Mouse (Mus musculus) urinary bladder, adult 18-20 months (tissue): ENCODE results near the gene Ephx3.

ENCODE experiments used
- DNase-seq, 2 experiments: peaks; one replicate each; pipeline ENCODE4 v3.0.0; 2022; ENCODE audit warnings: low spot score in 2 of 2, mixed read lengths in 2 of 2

Gene Ephx3

GRCm38 (mm10) chr17:32173166-32173565 lies 16.2 kb downstream of the Ephx3 start:
- no peak for DNase-seq

- DNase-seq = no peak
Observed at GRCm38 (mm10) chr17:32172485-32172884, 16.9 kb downstream of the Ephx3 start.

- peak in 1 of 2 experiments; percentile 42 for DNase-seq
Observed at GRCm38 (mm10) chr17:32169518-32170225, 19.7 kb downstream of the Ephx3 start.

- peak in 1 of 2 experiments; percentile 57 for DNase-seq
Observed at GRCm38 (mm10) chr17:32166687-32167086, 22.7 kb downstream of the Ephx3 start, which contains the start of gene Notch3. Notch3 (minus strand) TSS chr17:32166852.

GRCm38 (mm10) chr17:32165803-32166595 lies 23.4 kb downstream of the Ephx3 start:
- DNase-seq = no peak

GRCm38 (mm10) chr17:32165266-32165802 lies 24.0 kb downstream of the Ephx3 start:
- DNase-seq = peak in 1 of 2 experiments; percentile 53

- DNase-seq = no peak
Observed at GRCm38 (mm10) chr17:32164780-32165179, 24.6 kb downstream of the Ephx3 start.

- DNase-seq = no peak
Observed at GRCm38 (mm10) chr17:32163910-32164650, 25.3 kb downstream of the Ephx3 start.

- DNase-seq = peak; percentile 81 to 85
Observed at GRCm38 (mm10) chr17:32162112-32162850, 27.1 kb downstream of the Ephx3 start.

GRCm38 (mm10) chr17:32160882-32161281 lies 28.5 kb downstream of the Ephx3 start:
- DNase-seq = no peak

- DNase-seq = no peak
Observed at GRCm38 (mm10) chr17:32158841-32159240, 30.5 kb downstream of the Ephx3 start.

- DNase-seq = no peak
Observed at GRCm38 (mm10) chr17:32146718-32147117, 42.6 kb downstream of the Ephx3 start.

- DNase-seq = peak; percentile 51 to 80
Observed at GRCm38 (mm10) chr17:32142907-32143854, 46.2 kb downstream of the Ephx3 start.

GRCm38 (mm10) chr17:32142234-32142633 lies 47.1 kb downstream of the Ephx3 start:
- no peak for DNase-seq
